Mouse (Mus musculus) kidney, embryonic 16.5 days (tissue): ENCODE results near the gene Fam24b. TPM values are rescaled to one million over a fixed set of nuclear protein-coding genes. Genes with fewer than 3 reads are reported as not detected.
A peak's percentile ranks its signal among the peaks of the same experiment; 100 is the strongest.

ENCODE experiments used
- ATAC-seq: fragments of 200-750 bp; cut with Nextera tagmentation; 2 replicates; pipeline ENCODE4 v1.8.0; 2017; ENCODE audit warnings: moderate TSS enrichment; ENCODE audit not compliant: low FRiP score, low TSS enrichment
- H3K27ac ChIP-seq: fragments of 300-500 bp; sonication (generic); 2 replicates; pipeline ENCODE4 v1.5.1; 2014; ENCODE audit warnings: low read length
- H3K27me3 ChIP-seq: fragments of 300-500 bp; sonication (generic); 2 replicates; pipeline ENCODE4 v1.6.1; 2014; ENCODE audit warnings: low read length, control low read depth, mixed read lengths; ENCODE audit not compliant: insufficient read depth
- H3K36me3 ChIP-seq: fragments of 300-500 bp; sonication (generic); 2 replicates; pipeline ENCODE4 v1.6.1; 2014; ENCODE audit warnings: low read length, control low read depth, mixed read lengths; ENCODE audit not compliant: insufficient read depth
- H3K4me1 ChIP-seq: fragments of 300-500 bp; sonication (generic); 2 replicates; pipeline ENCODE4 v1.6.1; 2014; ENCODE audit warnings: low read length, control low read depth, mixed read lengths; ENCODE audit not compliant: insufficient read depth
- H3K4me2 ChIP-seq: fragments of 300-500 bp; sonication (generic); replicated peaks from 2 replicates; pipeline ENCODE4 v1.6.1; 2014; ENCODE audit warnings: low read depth, low read length
- H3K4me3 ChIP-seq: fragments of 300-500 bp; sonication (generic); 2 replicates; pipeline ENCODE4 v1.5.1; 2014; ENCODE audit warnings: mild to moderate bottlenecking, low read length
- H3K9ac ChIP-seq: fragments of 300-500 bp; sonication (generic); replicated peaks from 2 replicates; pipeline ENCODE4 v1.6.1; 2014; ENCODE audit warnings: low read length
- H3K9me3 ChIP-seq: fragments of 300-500 bp; sonication (generic); 2 replicates; pipeline ENCODE4 v1.6.1; 2016; ENCODE audit warnings: low read length, control low read depth
- WGBS: fragments of 180-500 bp; shearing (Covaris S2); extraction: QIAGEN DNeasy Blood & Tissue Kit; methylation state at CpG from one replicate; pipeline ENCODE4 v1.1.7; 2014; 5-methylcytosine and 5-hydroxymethylcytosine counted together
- polyA plus RNA-seq: library from polyadenylated mRNA; unstranded; fragments of >200 nt; fragmentation: Nextera tagmentation; extraction: Ambion mirVana; gene quantifications from 2 replicates; pipeline ENCODE4 v1.2.1, GENCODE M21; 2015

Fam24b gene
- not detected in 2 replicates for polyA plus RNA-seq

GRCm38 (mm10) chr7:131329416-131329815 lies at the start of gene Fam24b:
Fam24b (minus strand) TSS chr7:131329516.
- H3K27ac ChIP-seq: no peak within 1 kb of the TSS
- 88% methylated on average over 5 of the region's 5 CpGs for whole genome bisulfite sequencing
- H3K4me1 ChIP-seq: no peaks in the 10 kb centered on the region
- no peak for ATAC-seq
- H3K4me3 ChIP-seq: no peak within 1 kb of the TSS
- H3K36me3 ChIP-seq: no peaks in the 10 kb centered on the region
- H3K9me3 ChIP-seq: no peaks in the 10 kb centered on the region
- H3K9ac ChIP-seq: no peak within 1 kb of the TSS
- no peaks in the 10 kb centered on the region for H3K27me3 ChIP-seq
- no peak within 1 kb of the TSS for H3K4me2 ChIP-seq

DNA sequence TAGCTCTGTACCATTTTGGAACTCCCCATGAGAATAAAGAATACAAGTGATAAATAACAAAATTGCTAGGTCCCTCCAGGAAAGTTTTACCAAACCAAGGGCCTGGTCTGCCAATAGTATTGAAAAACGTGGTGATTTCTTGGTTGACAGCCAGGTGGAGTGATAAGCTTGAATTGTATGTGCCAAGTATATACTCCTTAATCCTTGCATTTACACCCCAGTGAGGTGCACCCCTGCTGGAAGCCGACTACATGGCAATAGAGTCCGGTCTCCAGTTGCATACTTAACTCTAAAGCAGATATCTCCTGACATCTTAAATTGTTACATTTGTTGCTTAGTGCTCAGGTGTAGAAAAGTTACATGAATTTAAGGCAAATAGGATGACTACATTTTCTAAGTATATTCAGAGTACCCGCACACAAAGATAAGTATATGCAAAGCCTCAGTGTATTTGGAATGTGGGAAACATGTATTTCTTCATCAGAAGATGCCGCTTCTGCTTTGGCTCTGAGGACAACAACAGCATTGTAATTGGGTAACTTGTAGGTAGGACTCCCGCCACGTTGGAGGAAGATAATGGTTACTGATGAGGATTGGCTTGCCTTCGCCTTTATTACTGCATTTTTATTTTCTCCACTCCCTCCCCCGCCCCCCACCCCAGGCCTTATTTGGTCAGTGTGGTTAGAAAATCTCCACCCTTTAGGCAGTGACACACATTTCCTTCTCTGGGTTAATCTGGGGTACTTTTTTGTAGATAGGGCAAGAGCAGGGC lies 42.8 kb upstream of the Fam24b start:
- Histone ChIP-seq H3K36me3 (no peaks in the 10 kb centered on the region; the same call in 1 of the 2 replicates), H3K4me1 (peaks cover 8% of the 10 kb centered on the region), H3K4me2 (peak overlapping the region; percentile 59), H3K27me3 (no peaks in the 10 kb centered on the region), H3K4me3 (peak overlapping the region; percentile 75), H3K9ac (peak overlapping the region; percentile 94), H3K9me3 (no peaks in the 10 kb centered on the region), H3K27ac (no peak overlapping the region)
- no peak for ATAC-seq
- WGBS: 70% methylated on average over 9 of the region's 9 CpGs

DNA sequence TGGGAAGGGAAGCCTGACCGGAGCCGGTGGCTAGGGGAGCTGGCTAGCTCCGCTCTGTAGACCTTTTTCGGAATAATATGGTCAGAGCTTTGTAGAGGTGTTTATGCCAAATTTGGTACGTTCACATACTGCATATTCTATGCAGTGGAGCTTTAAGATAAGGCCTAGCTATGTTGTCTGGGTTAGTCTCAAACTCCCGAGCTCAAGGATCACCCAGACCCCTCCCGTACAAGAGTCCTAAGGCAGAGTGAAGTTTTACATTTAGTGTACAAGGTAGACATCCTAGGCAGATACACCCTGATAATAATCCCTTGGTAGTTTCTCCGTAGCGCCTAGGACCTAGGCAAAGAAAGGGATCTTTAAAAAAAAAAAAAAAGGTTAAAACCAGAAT lies 42.1 kb upstream of the Fam24b start:
- no peaks in the 10 kb centered on the region for H3K27me3 ChIP-seq
- 11% methylated on average over 9 of the region's 9 CpGs for WGBS
- H3K9me3 ChIP-seq: no peaks in the 10 kb centered on the region
- H3K4me2 ChIP-seq: peak overlapping the region; percentile 59
- H3K4me3 ChIP-seq: peak overlapping the region; percentile 75
- no peak; the same call in 1 of the 2 replicates for ATAC-seq
- H3K4me1 ChIP-seq: peaks cover 8% of the 10 kb centered on the region
- H3K27ac ChIP-seq: peak overlapping the region; percentile 96
- no peaks in the 10 kb centered on the region; the same call in 1 of the 2 replicates for H3K36me3 ChIP-seq
- peak overlapping the region; percentile 94 for H3K9ac ChIP-seq

- H3K4me1 ChIP-seq: peaks cover 8% of the 10 kb centered on the region
- H3K27me3 ChIP-seq: no peaks in the 10 kb centered on the region
- no peaks in the 10 kb centered on the region for H3K9me3 ChIP-seq
- H3K27ac ChIP-seq: peak within 1 kb of the TSS; percentile 96
- 6% methylated on average over 47 of the region's 47 CpGs for WGBS
- peak within 1 kb of the TSS; percentile 59 for H3K4me2 ChIP-seq
- no peaks in the 10 kb centered on the region; the same call in 1 of the 2 replicates for H3K36me3 ChIP-seq
- peak within 1 kb of the TSS; percentile 75 for H3K4me3 ChIP-seq
- H3K9ac ChIP-seq: peak within 1 kb of the TSS; percentile 94
- peak; percentile 97 for ATAC-seq
Observed at GRCm38 (mm10) chr7:131370648-131371469, 41.5 kb upstream of the Fam24b start, which contains the start of gene Pstk. Pstk (plus strand) TSS chr7:131371141.

DNA sequence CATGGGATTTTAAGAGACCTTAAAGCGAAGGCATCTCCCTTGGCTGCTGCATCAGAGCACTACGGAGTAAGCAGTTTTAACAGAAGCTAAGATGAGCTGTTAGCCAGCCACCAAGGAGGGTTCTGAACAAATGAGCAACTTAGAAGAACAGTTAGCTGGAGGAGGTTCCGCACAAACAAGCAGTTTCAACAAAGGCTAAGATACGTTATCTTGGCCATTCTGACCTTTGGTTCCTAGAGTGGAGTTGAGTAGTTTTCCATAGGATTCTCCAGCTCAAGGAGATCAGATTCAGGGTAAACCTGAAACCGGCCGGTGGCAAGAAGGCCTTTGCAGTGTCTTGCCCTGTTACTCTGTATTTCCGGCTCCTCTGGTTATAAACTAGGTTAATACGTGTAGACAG lies 34.8 kb upstream of the Fam24b start:
- peaks cover 13% of the 10 kb centered on the region for H3K4me1 ChIP-seq

DNA sequence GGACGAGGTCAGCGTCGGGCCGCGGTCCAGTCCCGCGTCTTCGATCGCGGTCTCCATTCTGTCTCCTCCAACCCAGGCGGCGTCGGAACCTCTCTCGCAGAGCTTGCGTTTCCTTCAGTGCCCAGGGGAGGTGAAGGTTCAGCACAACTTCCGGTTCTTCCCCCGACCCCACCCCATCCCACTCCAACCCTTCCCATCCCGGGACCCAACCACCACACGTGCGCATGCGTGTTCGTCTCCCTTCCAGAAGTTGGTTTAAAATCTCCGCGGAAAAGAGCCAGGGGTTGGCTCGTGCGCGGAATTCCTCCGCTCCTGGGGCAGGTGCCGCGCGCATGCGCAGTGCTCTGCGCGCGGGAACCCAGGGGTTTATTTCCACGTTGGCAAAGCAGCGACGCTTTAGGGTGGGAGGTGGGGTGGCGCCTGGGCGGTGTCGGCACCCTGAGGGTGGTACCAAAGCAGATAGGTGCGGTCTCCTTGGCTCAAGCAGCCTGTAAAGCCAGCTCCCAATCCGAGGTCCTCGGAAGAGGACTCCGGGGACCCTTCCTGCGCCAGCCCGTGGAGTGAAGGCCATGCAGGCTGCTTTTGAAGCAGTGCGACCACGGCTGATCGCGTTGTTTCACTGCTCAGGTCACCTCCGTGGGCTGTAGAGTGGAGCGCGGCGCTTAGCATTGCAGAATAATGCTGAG lies 33.4 kb upstream of the Fam24b start, which contains the start of gene 2310057M21Rik:
Gene 2310057M21Rik, minus strand, starts transcription at position 145 of the 686 bp plus-strand sequence.
- peak; percentile 97 for ATAC-seq

More for the DNA sequence above, 34.8 kb upstream of the Fam24b start:
- H3K9ac ChIP-seq: no peak overlapping the region
- H3K27me3 ChIP-seq: no peaks in the 10 kb centered on the region
- H3K4me2 ChIP-seq: no peak overlapping the region
- 63% methylated on average over 8 of the region's 8 CpGs for WGBS
- H3K4me3 ChIP-seq: no peak overlapping the region
- ATAC-seq: no peak
- no peaks in the 10 kb centered on the region for H3K9me3 ChIP-seq
- no peaks in the 10 kb centered on the region for H3K36me3 ChIP-seq
- no peak overlapping the region for H3K27ac ChIP-seq

DNA sequence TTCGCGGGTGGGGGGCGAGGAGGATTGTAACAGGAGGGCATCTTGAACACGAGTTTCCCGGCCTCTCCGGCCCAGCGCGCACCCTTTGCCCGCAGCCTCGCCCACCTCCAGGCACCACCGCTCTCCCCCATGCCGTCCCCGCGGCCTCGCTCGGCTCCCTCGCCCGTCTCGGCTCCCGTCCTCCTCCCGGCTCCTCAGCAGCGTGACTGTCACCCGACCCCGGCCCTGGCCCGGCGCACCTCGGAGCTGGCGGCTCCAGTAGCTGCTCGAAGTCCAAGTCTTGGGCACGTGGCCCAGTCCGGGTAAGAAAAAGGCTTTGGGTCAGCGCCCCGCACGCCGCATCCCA lies 32.9 kb upstream of the Fam24b start:
- Histone ChIP-seq H3K9me3 (no peaks in the 10 kb centered on the region), H3K36me3 (peaks cover 14% of the 10 kb centered on the region), H3K4me1 (peaks cover 13% of the 10 kb centered on the region), H3K4me3 (peak overlapping the region; percentile 88), H3K4me2 (peak overlapping the region; percentile 78), H3K27ac (peak overlapping the region; percentile 97), H3K27me3 (no peaks in the 10 kb centered on the region), H3K9ac (peak overlapping the region; percentile 95)
- peak; percentile 88 for ATAC-seq
- under 1% methylated on average over 34 of the region's 35 CpGs for WGBS

More for the DNA sequence above, 33.4 kb upstream of the Fam24b start, which contains the start of gene 2310057M21Rik:
- Histone ChIP-seq H3K27me3 (no peaks in the 10 kb centered on the region), H3K4me2 (peak within 1 kb of the TSS; percentile 78), H3K36me3 (peaks cover 10% of the 10 kb centered on the region; the same call in 1 of the 2 replicates), H3K4me1 (peaks cover 13% of the 10 kb centered on the region), H3K27ac (peak within 1 kb of the TSS; percentile 97), H3K4me3 (peak within 1 kb of the TSS; percentile 88), H3K9me3 (no peaks in the 10 kb centered on the region), H3K9ac (peak within 1 kb of the TSS; percentile 95)
- under 1% methylated on average over 55 of the region's 55 CpGs for WGBS

DNA sequence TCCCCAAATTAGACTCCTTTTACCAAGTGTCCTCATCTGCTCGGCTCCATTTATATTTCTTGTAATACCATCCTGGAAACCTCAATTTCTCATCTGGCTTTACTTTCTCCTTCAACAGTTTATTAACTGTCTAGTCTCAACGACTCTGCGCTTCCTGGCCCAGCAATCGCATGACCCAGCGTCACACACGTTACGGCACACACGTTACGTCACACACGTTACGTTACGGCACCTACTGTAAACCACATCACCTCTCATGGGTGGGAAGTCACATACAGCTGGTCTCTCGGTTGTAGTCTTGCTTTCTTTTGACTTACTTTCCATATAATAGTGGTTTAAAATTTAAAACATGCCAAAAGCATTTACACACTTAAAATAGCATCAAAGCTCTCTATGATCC lies 26.8 kb upstream of the Fam24b start:
- Histone ChIP-seq H3K4me2 (no peak overlapping the region), H3K9ac (no peak overlapping the region), H3K27me3 (no peaks in the 10 kb centered on the region), H3K27ac (no peak overlapping the region), H3K9me3 (no peaks in the 10 kb centered on the region), H3K36me3 (peaks cover 41% of the 10 kb centered on the region), H3K4me3 (no peak overlapping the region), H3K4me1 (peaks cover 3% of the 10 kb centered on the region; the same call in 1 of the 2 replicates)
- WGBS: 95% methylated on average over 13 of the region's 13 CpGs
- no peak for ATAC-seq

DNA sequence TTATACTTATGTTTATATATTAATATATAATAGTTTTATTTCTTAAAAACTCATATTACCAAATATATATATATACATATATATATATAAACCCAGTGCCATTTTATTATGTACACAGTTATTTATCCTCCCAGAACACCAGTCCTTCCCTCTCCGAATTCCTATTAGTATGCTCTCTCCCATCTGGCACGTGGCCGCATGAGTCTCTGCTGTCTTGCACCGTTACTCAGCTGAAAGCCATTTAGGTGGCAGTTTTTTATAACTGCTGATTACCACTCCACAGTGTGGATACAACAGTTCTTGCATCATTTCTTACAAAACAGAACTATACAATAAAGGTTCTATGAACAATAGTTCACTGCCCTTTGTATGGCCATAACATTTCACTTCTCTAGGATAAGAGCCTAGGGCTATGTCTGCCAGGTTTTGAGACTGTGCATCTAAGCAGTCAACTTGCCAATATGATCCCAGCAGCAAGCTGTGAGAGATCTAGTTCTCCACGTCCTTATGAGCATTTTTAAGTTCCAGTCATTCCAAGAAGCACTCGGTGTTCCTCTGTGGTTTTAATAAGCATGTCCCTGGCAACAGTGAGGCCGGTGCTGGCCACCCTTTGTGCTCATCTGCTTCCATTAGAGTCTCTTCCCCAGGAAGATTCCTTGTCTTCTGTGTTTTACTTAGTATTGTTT lies 16.7 kb upstream of the Fam24b start:
- Histone ChIP-seq H3K4me1 (no peaks in the 10 kb centered on the region), H3K4me2 (no peak overlapping the region)

More for the DNA sequence above, 16.7 kb upstream of the Fam24b start:
- no peak for ATAC-seq
- 87% methylated on average over 7 of the region's 7 CpGs for WGBS
- Histone ChIP-seq H3K27ac (no peak overlapping the region), H3K9me3 (no peaks in the 10 kb centered on the region), H3K4me3 (no peak overlapping the region), H3K36me3 (peaks cover 44% of the 10 kb centered on the region), H3K27me3 (no peaks in the 10 kb centered on the region), H3K9ac (no peak overlapping the region)
